Comparison of ENCODE assay signal across 15 mouse cellular contexts in the genomic region with DNA sequence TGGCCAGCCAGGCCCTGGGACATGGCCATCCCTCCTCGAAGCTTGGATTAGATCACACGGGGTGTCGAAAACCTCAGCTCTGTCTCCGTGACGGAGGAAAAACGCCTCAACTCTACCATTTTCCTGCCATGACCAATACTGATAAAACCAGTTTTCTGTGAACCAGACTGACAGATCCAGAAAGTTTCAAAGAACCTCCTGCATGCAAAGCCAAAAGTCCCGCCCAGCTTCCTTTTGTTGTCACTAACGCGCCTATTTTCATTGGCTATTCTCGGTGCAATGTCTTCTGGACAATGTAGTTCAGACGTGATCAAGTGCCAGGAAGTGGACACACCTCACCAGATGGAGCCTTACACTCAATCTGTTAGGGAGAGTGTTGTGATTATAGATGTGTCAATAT. TPM values are rescaled to one million over a fixed set of nuclear protein-coding genes. Genes with fewer than 3 reads are reported as not detected.
DNase-seq lines count a peak whose midpoint lies in the region.
"Had no signal": no experiment of that assay in that cellular context is flagged by ENCODE, and none has a peak within 500 bp of the region (broad histone marks: within the 10 kb centered on the region; RNA-seq: fewer than 3 reads in every experiment).

No protein-coding gene starts in this region.

- peak; percentile 25 for DNase-seq in 3T3-L1 (ENCODE audit: low read depth, low spot score)
- DNase-seq in R1 (ENCODE audit: low read depth, low spot score), result peak; percentile 48
- DNase-seq in adrenal gland, adult 8-10 months, result peak; percentile 11
- peak; percentile 0 to 4 for DNase-seq in cerebellum, postnatal 10 days
- peak; percentile 4 for DNase-seq in heart, postnatal 4 days
- DNase-seq in kidney, postnatal 25 days, result peak; percentile 5 to 36
- DNase-seq in spleen, postnatal 4 days (ENCODE audit: low spot score in 2 of 2), result peak; percentile 12 to 61

RNA-seq across cellular contexts. Expression of a gene that starts 25.3 kb away (rescaled TPM):
- not detected for total RNA-seq in adrenal gland, adult 8-10 months (2022)
- not detected for total RNA-seq in heart, postnatal 4 days (2021)
- total RNA-seq: adrenal gland, adult 18-20 months; forebrain, postnatal 0 days; gastrocnemius, adult 8-10 months; heart, postnatal 25 days; hindbrain, postnatal 0 days; layer of hippocampus, postnatal 36 days; left cerebral cortex, postnatal 4 days; megakaryocyte-erythroid progenitor cell, adult 5-6 weeks had no signal

Comparison
In these comparisons a context has a peak if more than half of its experiments do, and no peak if none do; other contexts are left out.
1. Peak in every context shown above with its lines: DNase-seq.